Mouse (Mus musculus) forebrain, embryonic 13.5 days (tissue): ENCODE results near the gene Bnc1. TPM values are rescaled to one million over a fixed set of nuclear protein-coding genes. Genes with fewer than 3 reads are reported as not detected.

Experiments used
- ATAC-seq: fragments of 200-750 bp; cut with Nextera tagmentation; 2 replicates; pipeline ENCODE4 v1.8.0; 2017
- H3K27ac ChIP-seq: fragments of 300-500 bp; sonication (generic); 2 replicates; pipeline ENCODE4 v1.5.1; 2015; ENCODE audit warnings: inconsistent platforms, mild to moderate bottlenecking, moderate library complexity
- H3K27me3 ChIP-seq: fragments of 300-500 bp; sonication (generic); 2 replicates; pipeline ENCODE4 v1.6.1; 2015; ENCODE audit warnings: mild to moderate bottlenecking, inconsistent platforms
- H3K36me3 ChIP-seq: fragments of 300-500 bp; sonication (generic); 2 replicates; pipeline ENCODE4 v1.6.1; 2015; ENCODE audit warnings: mild to moderate bottlenecking, inconsistent platforms; ENCODE audit not compliant: poor library complexity, severe bottlenecking
- H3K4me1 ChIP-seq: fragments of 300-500 bp; sonication (generic); 2 replicates; pipeline ENCODE4 v1.6.1; 2015; ENCODE audit warnings: inconsistent platforms
- H3K4me2 ChIP-seq: fragments of 300-500 bp; sonication (generic); 2 replicates; pipeline ENCODE4 v1.6.1; 2015; ENCODE audit warnings: inconsistent platforms, mild to moderate bottlenecking, moderate library complexity
- H3K4me3 ChIP-seq: fragments of 300-500 bp; sonication (generic); 2 replicates; pipeline ENCODE4 v1.5.1; 2015; ENCODE audit warnings: mild to moderate bottlenecking, inconsistent platforms
- H3K9ac ChIP-seq: fragments of 300-500 bp; sonication (generic); 2 replicates; pipeline ENCODE4 v1.6.1; 2015; ENCODE audit warnings: mild to moderate bottlenecking, inconsistent platforms
- H3K9me3 ChIP-seq: fragments of 300-500 bp; sonication (generic); replicated peaks from 2 replicates; pipeline ENCODE4 v1.6.1; 2016; ENCODE audit warnings: inconsistent platforms
- WGBS: fragments of 180-500 bp; shearing (Covaris S2); methylation state at CpG from one replicate; pipeline ENCODE4 v1.1.7; 2015; 5-methylcytosine and 5-hydroxymethylcytosine counted together
- polyA plus RNA-seq: library from polyadenylated mRNA; unstranded; fragments of >200 nt; fragmentation: Nextera tagmentation; extraction: Ambion mirVana; gene quantifications from 2 replicates; pipeline ENCODE4 v1.2.1, GENCODE M21; 2015

Gene Bnc1
- polyA plus RNA-seq, 1 experiment from 2014 or later = not detected

DNA sequence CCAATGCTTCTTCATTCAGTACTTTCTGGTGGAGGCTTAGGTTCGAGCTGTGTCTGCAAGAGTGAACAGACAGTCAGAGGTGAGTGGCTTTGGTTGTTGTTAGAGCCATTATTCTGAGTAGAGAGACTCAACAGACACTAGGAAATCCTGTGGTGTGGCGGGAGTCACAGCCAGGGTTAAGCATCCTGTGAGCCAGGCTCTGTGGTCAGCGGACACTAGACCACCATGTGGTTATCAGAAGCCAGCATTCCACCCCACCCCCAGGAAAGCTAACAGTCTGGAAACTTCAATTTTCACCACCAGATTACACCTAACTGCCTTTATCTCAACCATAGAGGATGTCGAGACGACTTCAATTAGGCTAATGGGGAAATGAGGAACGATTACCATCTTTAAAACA, 23.1 kb downstream of the Bnc1 start:
- no peak for ATAC-seq
- H3K27ac ChIP-seq = no peak overlapping the region
- H3K4me3 ChIP-seq = no peak overlapping the region
- H3K9me3 ChIP-seq = no peaks in the 10 kb centered on the region
- WGBS = 78% methylated on average over 6 of the region's 6 CpGs
- H3K4me1 ChIP-seq = no peaks in the 10 kb centered on the region
- no peak overlapping the region for H3K4me2 ChIP-seq
- H3K9ac ChIP-seq = no peak overlapping the region
- H3K27me3 ChIP-seq = no peaks in the 10 kb centered on the region
- H3K36me3 ChIP-seq = no peaks in the 10 kb centered on the region

GRCm38 (mm10) chr7:81968451-81968850, 23.6 kb downstream of the Bnc1 start:
- WGBS = 77% methylated on average over 4 of the region's 4 CpGs
- Histone ChIP-seq H3K4me1 (no peaks in the 10 kb centered on the region), H3K27ac (no peak overlapping the region), H3K4me3 (no peak overlapping the region), H3K27me3 (no peaks in the 10 kb centered on the region), H3K9ac (no peak overlapping the region), H3K4me2 (no peak overlapping the region), H3K36me3 (no peaks in the 10 kb centered on the region), H3K9me3 (no peaks in the 10 kb centered on the region)
- ATAC-seq = no peak

GRCm38 (mm10) chr7:81966195-81966594, 25.9 kb downstream of the Bnc1 start:
- H3K27me3 ChIP-seq = no peaks in the 10 kb centered on the region
- 89% methylated on average over 5 of the region's 5 CpGs for WGBS
- no peak overlapping the region for H3K27ac ChIP-seq
- no peak for ATAC-seq
- no peaks in the 10 kb centered on the region for H3K9me3 ChIP-seq
- no peak overlapping the region for H3K4me3 ChIP-seq
- H3K4me2 ChIP-seq = no peak overlapping the region
- H3K36me3 ChIP-seq = no peaks in the 10 kb centered on the region
- H3K4me1 ChIP-seq = no peaks in the 10 kb centered on the region
- no peak overlapping the region for H3K9ac ChIP-seq

DNA sequence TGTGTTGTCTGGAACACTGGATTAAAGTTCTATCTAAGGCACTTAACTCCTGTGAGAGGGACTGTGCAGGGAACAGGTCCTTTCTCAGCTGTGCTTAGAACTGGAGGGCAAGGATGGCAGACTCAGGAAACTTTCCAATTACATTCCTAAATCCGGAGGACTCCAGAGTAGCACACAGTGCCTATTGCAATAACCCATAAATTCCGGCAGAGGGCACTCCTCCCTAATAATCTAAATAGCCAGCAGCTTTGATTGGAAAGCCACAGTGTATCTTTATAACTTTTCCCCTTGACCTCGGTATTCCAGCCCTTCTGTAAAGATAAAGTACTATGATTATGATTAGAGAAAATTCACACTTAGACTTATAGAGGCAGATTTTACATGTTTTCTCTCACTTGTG, 32.4 kb downstream of the Bnc1 start:
- H3K4me1 ChIP-seq = no peaks in the 10 kb centered on the region
- ATAC-seq = peak; percentile 41
- H3K36me3 ChIP-seq = no peaks in the 10 kb centered on the region
- H3K9me3 ChIP-seq = no peaks in the 10 kb centered on the region
- WGBS = 4% methylated on average over 3 of the region's 3 CpGs
- H3K9ac ChIP-seq = no peak overlapping the region
- no peak overlapping the region for H3K4me2 ChIP-seq
- no peak overlapping the region for H3K4me3 ChIP-seq
- no peak overlapping the region for H3K27ac ChIP-seq
- H3K27me3 ChIP-seq = no peaks in the 10 kb centered on the region

GRCm38 (mm10) chr7:81954208-81954846, 37.8 kb downstream of the Bnc1 start:
- H3K9ac ChIP-seq = no peak overlapping the region
- no peak overlapping the region for H3K4me2 ChIP-seq
- peak; percentile 50; the same call in 1 of the 2 replicates for ATAC-seq
- no peaks in the 10 kb centered on the region for H3K36me3 ChIP-seq
- no peaks in the 10 kb centered on the region for H3K9me3 ChIP-seq
- no peak overlapping the region for H3K4me3 ChIP-seq
- no peak overlapping the region for H3K27ac ChIP-seq
- 0 out of 2 replicates have a peak, but pooled peaks cover 4% of the 10 kb centered on the region for H3K4me1 ChIP-seq
- no peaks in the 10 kb centered on the region for H3K27me3 ChIP-seq

DNA sequence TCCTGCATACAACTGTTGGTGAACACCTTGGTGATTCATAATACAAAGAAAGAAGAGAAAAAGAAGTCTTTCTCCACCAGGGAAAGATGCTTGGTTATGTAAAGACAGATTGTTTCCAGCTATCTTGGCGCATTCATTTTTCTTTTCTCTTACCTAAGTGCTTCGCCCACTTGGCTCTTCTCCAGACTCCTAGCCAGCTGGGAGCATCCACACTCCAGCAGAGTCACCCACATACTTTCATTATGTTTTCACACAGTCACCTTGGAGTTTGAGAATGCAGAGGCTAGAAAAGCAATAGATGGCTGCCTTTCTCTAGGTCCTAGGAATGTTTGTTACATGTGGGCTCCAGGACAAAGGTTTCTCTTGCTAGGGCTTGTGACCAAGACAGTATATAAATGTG, 41.6 kb downstream of the Bnc1 start:
- H3K27me3 ChIP-seq = no peaks in the 10 kb centered on the region
- H3K4me1 ChIP-seq = 0 out of 2 replicates have a peak, but pooled peaks cover 4% of the 10 kb centered on the region
- no peak overlapping the region for H3K9ac ChIP-seq
- no peak overlapping the region for H3K4me3 ChIP-seq
- H3K36me3 ChIP-seq = no peaks in the 10 kb centered on the region
- no peak overlapping the region for H3K4me2 ChIP-seq
- H3K27ac ChIP-seq = no peak overlapping the region
- no peak for ATAC-seq
- no peaks in the 10 kb centered on the region for H3K9me3 ChIP-seq
- WGBS = 69% methylated on average over 2 of the region's 2 CpGs

DNA sequence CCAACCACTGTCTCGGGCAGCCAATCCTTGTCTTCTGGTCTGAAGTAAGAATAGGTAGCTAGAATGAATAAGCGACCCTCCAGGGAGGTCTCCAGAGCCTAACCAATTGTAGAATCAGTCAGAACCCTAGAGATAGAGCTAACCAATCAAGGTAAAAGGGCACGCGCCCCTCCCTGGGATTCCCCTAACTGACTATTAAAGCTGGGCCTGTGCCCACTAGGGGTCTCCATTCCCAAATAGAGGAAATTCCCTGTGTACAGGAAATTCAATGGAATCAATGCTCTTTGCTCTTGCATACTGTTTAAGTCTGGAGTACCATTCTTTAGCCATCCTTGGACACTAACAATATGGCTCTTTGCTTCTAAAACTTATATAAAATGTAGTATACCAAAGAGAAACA, 46.7 kb downstream of the Bnc1 start:
- no peaks in the 10 kb centered on the region for H3K36me3 ChIP-seq
- no peak overlapping the region for H3K27ac ChIP-seq
- no peak overlapping the region for H3K4me3 ChIP-seq
- WGBS = 21% methylated on average over 4 of the region's 4 CpGs
- no peak overlapping the region for H3K9ac ChIP-seq
- no peaks in the 10 kb centered on the region for H3K27me3 ChIP-seq
- H3K9me3 ChIP-seq = no peaks in the 10 kb centered on the region
- no peak overlapping the region for H3K4me2 ChIP-seq
- H3K4me1 ChIP-seq = 0 out of 2 replicates have a peak, but pooled peaks cover 1% of the 10 kb centered on the region
- no peak for ATAC-seq

DNA sequence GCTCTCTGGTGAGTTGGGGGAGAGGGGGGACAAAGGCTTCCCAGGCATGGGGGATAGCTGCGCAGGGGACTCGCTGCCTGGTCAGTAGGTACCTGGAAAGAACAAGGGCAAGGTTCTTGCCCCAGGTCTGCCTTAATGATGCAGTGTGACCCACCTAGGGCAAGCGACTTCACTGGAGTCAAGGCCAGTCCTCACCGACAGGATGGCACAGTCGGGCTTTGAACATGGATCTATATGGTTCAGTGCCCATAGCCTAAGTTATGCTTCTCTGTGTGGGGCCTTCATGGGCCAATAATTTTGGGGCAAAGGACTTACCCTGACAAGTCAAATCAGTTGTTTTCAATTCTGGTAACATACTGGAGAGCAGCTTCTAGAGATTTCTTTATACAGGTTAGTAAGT, 57.3 kb downstream of the Bnc1 start:
- peaks cover 30% of the 10 kb centered on the region for H3K4me1 ChIP-seq
- no peaks in the 10 kb centered on the region for H3K9me3 ChIP-seq
- H3K4me3 ChIP-seq = peak overlapping the region; percentile 87
- no peaks in the 10 kb centered on the region for H3K27me3 ChIP-seq
- WGBS = 3% methylated on average over 5 of the region's 5 CpGs
- ATAC-seq = no peak
- peak overlapping the region; percentile 98 for H3K9ac ChIP-seq
- peak overlapping the region; percentile 99 for H3K27ac ChIP-seq
- H3K4me2 ChIP-seq = peak overlapping the region; percentile 75
- no peaks in the 10 kb centered on the region for H3K36me3 ChIP-seq

GRCm38 (mm10) chr7:81934267-81934745, 57.8 kb downstream of the Bnc1 start, which contains the start of gene Hdgfl3:
TSS of gene Hdgfl3 (minus strand) at chr7:81934473.
- Histone ChIP-seq H3K27me3 (no peaks in the 10 kb centered on the region), H3K4me3 (peak within 1 kb of the TSS; percentile 87), H3K4me1 (peaks cover 34% of the 10 kb centered on the region), H3K36me3 (no peaks in the 10 kb centered on the region), H3K9me3 (no peaks in the 10 kb centered on the region), H3K9ac (peak within 1 kb of the TSS; percentile 98), H3K4me2 (peak within 1 kb of the TSS; percentile 75), H3K27ac (peak within 1 kb of the TSS; percentile 99)
- ATAC-seq = peak; percentile 92
- WGBS = under 1% methylated on average over 58 of the region's 63 CpGs

GRCm38 (mm10) chr7:81933601-81934266, 58.4 kb downstream of the Bnc1 start:
- peak; percentile 76 for ATAC-seq
- H3K9ac ChIP-seq = peak overlapping the region; percentile 98
- H3K36me3 ChIP-seq = no peaks in the 10 kb centered on the region
- H3K27me3 ChIP-seq = no peaks in the 10 kb centered on the region
- peaks cover 40% of the 10 kb centered on the region for H3K4me1 ChIP-seq
- 0% methylated on average over 77 of the region's 103 CpGs for WGBS
- peak overlapping the region; percentile 75 for H3K4me2 ChIP-seq
- H3K9me3 ChIP-seq = no peaks in the 10 kb centered on the region
- peak overlapping the region; percentile 87 for H3K4me3 ChIP-seq
- peak overlapping the region; percentile 99 for H3K27ac ChIP-seq

- Histone ChIP-seq H3K9ac (peak overlapping the region; percentile 98), H3K4me1 (peaks cover 46% of the 10 kb centered on the region), H3K9me3 (no peaks in the 10 kb centered on the region), H3K4me2 (peak overlapping the region; percentile 75), H3K4me3 (peak overlapping the region; percentile 87), H3K36me3 (no peaks in the 10 kb centered on the region), H3K27ac (peak overlapping the region; percentile 99), H3K27me3 (no peaks in the 10 kb centered on the region)
- no peak for ATAC-seq
- 3% methylated on average over 23 of the region's 23 CpGs for WGBS
These were observed 59.0 kb downstream of the Bnc1 start for GRCm38 (mm10) chr7:81933061-81933600.

DNA sequence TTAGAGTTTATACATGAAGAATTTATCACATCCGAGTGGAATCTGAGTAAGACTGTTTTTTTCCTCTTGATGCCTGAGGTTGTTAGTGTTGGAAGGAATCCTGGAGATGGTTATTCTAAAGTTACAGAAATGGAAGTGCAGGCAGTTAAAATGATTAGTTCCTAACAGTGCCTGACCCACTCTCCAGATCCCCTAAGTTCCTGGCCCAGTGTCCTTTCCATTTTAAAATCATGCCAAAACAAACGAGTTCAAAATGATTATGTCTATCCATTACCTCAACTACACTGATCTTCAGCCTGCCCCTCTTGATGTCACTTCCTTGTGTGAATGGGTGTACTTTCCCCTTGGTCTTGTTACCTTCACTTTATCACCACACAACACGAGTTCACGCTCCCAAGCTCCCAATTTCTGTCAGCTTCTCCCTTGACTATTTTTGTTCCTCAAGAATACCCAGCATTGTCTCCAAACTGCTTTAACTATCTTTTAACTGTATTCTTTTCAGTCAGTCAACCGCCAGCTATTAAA, 59.5 kb downstream of the Bnc1 start:
- H3K27me3 ChIP-seq = no peaks in the 10 kb centered on the region
- peaks cover 51% of the 10 kb centered on the region for H3K4me1 ChIP-seq
- peak overlapping the region; percentile 98 for H3K9ac ChIP-seq
- H3K36me3 ChIP-seq = no peaks in the 10 kb centered on the region
- WGBS = 27% methylated on average over 5 of the region's 5 CpGs
- ATAC-seq = no peak
- no peak overlapping the region for H3K27ac ChIP-seq
- H3K9me3 ChIP-seq = no peaks in the 10 kb centered on the region
- peak overlapping the region; percentile 75 for H3K4me2 ChIP-seq
- peak overlapping the region; percentile 87 for H3K4me3 ChIP-seq
